Mouse (Mus musculus) c-Kit-negative CD71-positive TER-119-positive erythroid progenitor cells, embryonic 14.5 days (primary cell): Measurements from ENCODE around the gene Casp9.
"Not testable (repeated sequence)": the region's sequence is repeated elsewhere in the genome, so short reads cannot be mapped to it uniquely, and the experiment has no call there.

ENCODE experiments used
- DNase-seq: peaks from one replicate; pipeline ENCODE4 v3.0.0-alpha.2; 2013; ENCODE audit warnings: low read depth, low spot score

Casp9 gene

DNA sequence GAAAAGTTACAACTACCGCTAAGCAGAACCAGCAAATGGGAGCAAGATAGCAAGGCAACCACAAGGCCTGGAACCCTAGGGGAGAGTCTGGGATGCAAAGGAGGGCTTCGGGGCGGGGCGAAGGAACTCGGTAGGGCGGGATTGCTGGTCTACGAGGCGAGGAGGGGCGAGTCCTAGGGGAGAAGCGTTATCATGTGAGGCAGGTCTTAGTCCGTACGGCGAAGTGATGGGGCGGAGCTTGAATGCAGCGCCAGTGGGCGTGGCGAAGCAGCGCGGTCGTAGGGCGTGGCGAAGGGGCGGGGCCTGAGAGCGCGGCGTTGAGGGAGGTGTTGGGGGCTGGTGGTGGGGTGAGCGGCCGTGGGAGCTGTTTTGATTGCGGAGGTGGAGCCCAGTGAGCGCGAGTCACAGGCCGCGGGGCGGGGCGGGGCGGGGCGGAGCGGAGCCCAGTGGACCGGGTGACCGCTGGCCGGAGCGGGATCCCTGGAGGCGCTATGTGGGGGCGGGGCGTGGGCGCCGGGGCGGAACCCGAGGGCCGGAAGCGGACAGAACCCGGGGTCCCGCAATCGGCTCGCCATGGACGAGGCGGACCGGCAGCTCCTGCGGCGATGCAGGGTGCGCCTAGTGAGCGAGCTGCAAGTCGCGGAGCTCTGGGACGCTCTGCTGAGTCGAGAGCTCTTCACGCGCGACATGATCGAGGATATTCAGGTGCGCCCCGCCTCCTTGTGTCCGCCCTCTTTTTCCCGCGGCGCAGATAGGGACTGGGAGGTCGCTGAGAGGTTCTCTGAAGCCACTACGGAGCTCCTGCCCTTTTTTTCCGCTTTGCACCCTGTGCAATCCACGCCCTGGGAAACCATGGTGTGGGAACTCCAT is at the start of gene Casp9:
Gene Casp9 (plus strand): TSS at position 331 of the 870 bp plus-strand sequence.
- DNase-seq, result peak; percentile 96

DNA sequence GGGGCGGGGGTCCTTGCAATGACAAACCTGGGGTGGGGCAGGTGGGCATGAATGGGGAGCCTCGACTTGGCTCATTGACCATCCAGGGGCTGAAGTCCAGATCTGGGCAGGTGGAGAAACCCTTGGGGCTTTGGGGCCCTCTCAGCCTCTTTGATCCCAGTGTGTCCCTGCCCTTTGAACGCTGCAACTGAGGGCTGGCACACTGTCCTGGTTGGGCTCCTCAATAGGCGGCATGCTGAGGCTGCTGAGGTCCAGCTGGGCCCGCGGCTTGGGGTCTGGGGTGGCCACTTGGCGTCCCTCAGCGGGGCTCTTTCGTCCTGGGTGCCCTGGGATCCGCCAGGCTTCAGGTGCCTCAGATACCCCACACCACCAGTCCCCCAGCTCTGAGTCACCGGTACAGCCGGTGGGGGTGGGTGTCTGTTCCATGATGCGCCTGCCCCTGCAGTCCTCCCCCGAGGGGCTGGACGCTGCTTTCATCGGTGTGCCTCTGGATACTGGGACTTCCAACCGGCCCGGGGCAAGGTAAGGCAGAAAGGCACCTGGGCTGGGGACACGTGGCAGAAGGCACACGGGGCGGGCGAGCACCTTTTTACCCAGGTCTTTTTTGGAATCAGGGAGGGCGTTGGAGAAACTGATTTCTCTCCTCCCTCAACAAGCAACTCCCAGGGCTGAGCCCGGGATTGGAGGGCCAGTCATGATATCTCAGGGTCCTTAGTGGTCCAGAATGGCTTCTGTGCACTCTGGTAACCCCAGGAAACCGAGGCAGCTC is 46.6 kb upstream of the Casp9 start, which contains the start of gene Agmat:
Gene Agmat (plus strand): TSS at position 95 of the 769 bp plus-strand sequence.
- DNase-seq, result no peak

DNA sequence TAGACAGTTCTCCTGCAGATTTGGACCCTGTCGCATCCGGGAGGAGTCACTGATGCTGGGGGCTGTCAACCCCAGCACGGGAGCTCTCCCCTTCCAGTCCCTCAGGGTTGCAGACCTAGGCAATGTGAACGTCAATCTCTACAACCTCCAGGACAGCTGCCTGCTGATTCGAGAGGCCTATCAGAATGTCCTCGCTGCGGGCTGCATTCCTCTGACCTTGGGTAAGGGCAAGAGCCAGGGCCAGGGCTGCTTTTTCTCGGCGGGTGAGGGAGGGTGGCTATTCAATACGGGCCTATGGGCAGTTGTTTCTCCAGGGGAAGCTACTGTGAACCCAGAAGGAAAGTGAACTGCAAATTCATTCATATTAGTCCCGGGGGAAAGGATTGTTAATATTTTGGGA is 43.9 kb upstream of the Casp9 start:
- no peak for DNase-seq

DNA sequence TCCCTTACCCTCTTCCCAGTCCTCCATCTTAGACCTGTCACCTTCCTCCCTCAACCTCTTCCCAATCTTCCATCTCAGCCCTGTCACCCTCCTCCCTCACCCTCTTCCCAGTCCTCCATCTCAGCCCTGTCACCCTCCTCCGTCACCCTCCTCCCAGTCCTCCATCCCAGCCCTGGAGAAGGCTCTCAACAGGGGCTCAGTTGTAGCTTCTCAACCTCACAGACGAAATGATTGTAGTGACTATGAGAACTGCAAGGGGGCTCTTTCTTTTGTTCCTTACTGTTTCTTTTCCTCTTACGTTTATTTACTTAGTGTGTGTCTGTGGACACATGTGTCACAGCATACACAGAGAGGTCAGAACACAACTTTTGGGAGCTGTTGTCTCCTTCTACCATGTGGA is 42.6 kb upstream of the Casp9 start:
- DNase-seq, result no peak

DNA sequence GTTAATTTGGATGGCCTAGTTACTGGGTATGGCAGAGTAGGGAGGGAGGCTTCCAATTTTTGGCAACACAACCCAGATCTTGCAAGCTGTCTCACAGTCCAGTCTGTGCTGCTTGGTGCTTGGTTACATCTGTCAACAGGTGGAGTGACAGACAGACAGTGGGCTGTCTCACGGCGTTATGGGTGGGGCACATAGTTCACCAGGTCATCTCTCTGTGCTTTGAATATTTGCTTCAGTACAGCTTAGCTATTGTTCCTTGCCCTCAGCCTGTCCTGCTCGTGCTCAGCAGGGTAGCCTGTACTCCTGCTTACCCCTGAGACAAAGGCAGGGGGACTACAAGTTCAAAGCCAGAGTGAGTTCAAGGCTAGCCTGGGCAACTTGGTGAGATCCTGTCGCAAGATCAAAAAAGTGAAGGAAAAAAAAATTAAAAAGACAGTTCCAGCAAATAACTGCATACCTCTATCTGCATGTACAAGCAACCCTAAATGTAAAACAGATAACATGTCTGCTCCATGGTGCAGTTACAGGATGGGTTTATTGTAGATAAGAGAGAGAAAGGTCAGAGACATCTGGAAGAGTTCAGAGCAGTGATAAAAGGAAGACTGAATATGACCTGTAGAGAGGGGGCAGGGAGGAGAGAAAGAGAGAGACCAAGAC is 41.9 kb upstream of the Casp9 start:
- peak; percentile 73 for DNase-seq

DNA sequence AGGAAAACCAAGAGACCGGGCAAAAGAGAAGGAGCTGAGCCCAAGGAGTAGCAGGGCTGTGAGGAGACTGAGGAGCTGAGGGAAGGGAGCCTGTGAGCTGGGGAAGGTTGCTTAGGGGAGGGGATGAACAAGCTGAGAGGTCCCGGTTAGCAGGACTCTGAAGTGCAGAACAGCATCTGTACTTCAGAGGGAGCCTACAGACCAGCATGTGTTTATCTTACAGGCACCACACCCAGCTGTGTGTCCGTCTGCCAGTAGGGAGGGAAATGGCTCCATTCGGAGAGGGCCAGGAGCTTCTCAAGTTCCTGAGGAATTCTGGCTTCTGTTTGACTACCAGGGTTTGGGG is 41.4 kb upstream of the Casp9 start:
- peak; percentile 78 for DNase-seq

DNA sequence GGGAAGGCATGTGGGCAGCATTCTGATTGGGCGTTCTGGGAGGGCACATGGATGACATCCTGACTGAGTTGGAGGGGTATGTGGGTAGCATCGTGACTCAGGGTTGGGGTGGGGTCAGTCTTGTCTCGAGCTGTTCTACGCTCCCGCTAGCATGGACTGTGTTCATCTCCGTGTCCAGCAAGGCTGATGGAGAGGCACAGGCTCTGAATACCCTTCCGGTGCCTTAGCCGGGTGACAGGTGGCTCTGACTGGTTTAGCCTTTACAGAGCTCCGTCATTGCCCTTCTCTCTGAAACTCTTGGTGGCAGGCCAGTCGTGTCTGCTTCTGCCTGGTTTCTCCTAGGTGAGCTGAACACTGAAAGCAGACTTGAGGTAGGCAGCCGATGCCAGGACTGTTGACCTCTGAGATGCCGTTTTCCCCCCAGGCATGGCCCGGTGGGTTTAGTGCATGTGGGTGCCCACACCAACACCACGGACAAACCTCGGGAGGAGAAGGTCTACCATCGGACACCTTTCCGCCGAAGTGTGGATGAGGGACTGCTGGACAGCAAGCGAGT is 38.0 kb upstream of the Casp9 start:
- DNase-seq, result no peak

DNA sequence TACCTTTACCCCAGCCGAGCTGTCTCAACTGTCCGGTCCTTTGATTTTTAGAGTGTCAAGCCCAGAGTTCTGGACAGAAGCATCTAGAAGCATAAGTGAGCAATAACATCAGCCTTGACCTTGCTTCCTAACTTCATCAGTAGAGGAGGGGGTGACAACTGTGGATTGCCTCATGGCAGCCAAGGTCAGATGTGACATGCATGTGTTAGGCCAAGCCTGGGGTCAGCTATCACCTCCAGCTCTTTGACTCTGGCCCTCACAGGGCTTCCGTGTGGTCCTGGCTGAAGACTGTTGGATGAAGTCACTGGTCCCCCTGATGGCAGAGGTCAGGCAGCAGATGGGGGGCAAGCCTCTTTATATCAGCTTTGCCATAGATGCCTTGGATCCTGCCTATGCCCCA is 36.3 kb upstream of the Casp9 start:
- DNase-seq, result no peak

DNA sequence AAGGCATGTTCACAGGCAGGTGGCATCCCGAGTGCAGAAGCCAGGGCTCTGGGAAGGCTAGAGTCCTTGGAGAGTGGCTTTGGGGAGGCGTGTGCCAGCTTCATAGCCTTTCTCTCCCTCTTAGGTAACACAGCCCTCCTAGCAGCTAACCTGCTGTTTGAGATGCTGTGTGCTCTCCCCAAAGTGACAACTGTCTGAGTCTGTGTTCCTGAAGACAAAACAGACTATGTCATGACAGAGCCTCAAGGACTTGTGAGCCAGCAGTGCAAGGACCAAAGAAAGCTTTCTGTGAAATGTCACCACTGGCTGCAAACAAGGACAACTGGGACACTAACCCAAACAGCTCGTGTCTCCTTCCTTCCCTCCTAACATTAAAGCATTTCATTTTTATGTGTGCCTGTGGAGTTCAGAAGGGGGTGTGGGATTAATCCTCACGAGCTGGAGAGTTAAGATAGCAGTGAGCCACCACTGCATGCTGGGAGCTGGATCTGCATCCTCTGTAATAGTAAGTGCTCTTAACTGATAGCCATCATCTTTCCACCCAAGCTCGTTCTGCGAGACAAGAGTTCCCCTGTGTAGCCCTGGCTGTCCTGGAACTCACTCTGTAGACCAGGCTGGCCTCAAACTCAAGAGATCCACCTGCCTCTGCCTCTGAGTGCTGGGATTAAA is 34.4 kb upstream of the Casp9 start:
- DNase-seq, result peak; percentile 43

DNA sequence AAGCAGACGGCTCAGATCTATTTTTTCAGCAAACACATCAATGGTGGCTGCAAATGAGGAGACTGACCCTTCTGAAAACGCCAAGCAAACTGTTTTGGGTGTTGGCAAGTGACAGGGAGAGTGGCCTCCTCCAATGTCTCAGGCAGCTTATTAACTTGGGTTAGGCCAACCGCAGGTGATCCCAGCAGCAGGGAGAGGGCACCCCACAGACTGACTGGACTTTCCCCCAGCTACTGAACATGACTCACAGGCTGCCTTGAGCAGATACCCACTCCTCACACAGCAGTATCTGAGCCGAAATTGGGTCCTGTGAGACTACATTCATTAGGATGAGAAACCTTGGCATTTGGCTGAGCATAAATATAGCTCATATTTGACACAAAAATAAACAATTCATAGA is 32.5 kb upstream of the Casp9 start:
- no peak for DNase-seq

DNA sequence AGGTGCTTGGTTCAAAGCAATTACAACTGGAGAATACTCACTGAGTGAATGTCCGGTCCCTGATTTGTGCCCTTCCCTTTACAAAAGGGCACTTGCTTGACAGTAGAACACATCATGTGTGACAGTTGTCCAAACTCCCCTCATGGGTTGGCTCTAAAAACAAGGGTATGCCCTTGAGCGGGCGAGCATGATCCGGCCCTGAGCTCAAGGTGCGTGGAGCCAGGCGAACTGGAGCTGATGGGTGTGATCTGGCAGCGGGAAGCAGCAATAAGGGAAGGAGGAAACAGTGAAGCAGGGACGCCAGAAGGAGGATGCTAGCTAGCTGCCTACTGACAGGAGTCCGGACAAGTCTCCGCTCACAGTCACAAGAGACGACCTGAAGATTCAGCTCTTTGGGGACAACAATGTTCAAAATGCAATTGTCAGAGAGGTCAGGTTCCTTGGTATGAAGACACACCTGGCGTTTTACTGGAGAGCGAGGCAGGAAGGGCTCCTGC is 31.3 kb upstream of the Casp9 start:
- no peak for DNase-seq

DNA sequence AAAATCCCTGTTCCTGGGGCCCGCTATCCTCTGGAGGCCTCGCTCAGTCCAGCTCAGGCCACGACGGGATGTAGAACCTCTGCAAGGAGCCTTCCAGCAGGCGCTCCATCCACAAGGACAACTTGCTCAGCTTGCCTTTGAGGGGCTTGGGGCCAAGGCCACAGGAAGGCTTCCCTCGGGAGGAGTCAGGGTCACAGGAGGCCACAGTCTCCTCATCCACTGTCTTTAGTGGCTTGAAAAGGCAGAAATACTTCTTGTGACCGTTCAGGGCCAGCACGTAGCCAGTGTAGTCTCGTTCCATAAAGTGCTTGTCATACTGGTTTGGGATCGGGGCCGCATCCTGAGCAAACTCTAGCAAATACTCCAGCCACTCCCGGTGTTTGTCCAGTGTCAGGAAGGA is 29.9 kb upstream of the Casp9 start:
- no peak for DNase-seq

DNA sequence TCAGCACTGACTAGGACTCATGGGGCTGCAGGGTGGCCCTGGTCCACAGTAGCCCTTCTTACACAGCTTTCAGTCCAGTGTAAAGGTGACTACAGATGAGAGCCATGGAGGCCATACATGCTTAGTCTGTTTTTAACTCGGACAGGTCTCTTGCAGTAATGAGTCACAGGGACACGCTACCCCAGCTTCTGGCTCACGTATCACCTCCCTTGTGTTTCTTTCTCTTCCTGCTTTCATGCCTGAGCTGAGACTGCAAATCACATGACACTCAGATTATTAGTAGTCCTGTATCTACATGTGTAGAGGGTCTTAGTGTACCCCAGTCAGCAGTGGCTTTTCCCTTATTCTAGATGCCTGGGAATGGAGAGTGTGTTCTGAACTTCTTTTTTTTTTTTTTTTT is 28.4 kb upstream of the Casp9 start:
- no peak for DNase-seq

DNA sequence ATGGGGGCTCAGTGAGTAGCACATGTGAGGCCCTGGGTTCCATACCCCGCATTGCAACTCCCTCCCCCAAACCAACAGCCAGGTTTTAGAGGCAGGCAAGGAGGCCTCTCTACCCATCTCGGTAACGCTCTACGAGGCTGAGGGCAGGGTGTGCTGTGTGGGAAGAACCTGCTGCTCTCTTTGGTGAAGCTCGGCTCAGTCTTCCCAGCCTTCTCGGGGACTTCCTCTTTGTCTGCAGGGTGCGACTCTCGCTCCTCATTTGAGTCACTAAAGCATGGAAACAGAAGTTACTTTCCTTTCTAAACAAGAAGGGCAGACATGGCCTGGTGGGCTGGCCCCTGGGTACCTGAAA is 27.1 kb upstream of the Casp9 start:
- DNase-seq, result no peak

DNA sequence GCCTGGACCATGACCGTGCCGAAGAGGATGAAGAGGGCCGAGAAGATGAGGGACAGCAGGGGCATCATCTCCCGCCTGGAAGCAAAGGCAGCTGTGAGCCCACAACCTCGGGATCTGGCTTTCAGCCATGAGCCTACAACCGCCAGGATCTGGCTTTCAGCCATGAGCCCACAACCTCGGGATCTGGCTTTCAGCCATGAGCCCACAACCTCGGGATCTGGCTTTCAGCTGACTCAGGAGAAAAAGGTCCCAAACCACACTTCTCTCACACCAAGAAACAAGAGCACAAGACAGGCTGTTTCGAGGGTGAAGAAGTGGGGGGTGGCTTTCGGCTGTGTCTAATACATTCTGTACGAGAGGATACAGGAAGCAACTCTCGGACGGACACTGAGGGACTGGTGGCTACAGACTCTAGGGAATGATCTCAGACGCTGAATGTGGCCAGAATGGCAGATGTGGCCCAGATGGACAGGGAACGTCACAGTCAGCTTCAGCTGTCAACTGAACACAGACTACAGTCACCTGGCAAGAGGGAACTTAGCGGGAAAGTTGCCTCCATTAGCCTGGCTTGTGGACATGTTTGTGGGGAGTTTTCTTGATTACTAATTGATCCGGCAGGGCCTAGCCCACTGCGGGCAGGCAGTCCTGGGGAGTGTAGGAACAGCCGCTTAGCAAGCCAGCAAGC is 26.6 kb upstream of the Casp9 start:
- no peak for DNase-seq

DNA sequence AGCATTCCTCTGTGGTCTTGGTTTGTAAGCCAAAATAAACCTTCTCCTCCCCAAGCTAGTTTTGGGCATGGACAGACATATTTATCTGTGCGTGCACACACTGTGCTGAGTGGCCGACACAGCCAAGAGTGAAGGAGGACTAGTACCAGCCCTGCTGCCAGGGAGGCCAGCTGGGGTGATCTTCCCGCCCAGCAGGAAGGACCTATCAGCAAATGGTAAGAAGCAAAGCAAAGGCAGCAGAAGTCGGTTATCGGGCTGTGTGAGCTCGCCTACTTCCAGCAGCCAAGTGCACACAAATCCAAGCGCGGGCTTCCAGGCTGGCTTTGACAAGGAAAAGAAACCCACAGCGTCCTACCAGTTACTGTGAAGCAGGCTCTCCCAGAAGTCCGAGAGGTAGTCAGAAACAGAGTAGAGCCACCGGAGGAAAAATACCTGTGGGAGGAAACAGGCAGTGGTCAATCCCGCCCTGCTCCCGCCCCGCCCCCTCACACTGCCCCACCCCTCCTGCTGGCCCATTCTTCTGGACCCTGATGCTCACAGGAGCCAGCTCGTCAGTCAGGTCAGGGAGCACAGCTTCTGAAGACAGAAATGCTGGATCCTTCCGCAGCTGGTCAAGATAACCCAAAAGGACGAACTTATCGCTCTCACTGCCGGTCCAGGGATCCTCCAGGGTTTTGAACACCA is 25.9 kb upstream of the Casp9 start:
- DNase-seq, result peak; percentile 62

DNA sequence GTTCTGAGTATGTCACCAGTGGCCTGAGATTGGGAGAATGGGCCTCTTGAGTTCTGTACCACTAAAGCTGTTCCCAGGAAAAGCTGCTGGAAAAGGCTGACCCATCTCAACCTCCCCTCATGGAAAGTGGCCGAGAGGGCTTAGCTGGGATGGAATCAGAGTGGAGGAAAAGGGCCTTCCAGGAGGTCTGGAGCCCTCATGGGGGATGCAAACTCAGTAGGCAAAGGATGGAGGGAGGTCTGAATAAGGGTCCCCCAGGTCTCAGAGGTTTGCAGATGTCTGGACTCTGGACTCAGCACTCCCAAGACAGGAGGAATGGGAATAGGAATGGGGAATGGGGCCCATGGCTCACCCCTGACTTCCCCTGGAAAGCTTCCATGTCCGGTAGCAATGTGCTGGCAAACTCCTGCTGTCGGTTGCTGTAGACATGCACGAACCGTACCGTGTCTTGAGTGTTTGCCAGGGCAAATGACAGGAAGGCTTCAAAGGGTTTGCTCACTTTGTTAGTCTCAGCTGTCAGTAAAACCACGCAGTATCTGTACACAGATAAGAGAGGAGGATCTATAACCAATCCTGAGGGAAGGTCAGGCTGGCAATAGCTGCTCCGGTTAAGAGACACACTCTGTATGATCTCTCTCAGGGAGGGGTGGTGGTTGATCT is 23.8 kb upstream of the Casp9 start:
- no peak for DNase-seq

DNA sequence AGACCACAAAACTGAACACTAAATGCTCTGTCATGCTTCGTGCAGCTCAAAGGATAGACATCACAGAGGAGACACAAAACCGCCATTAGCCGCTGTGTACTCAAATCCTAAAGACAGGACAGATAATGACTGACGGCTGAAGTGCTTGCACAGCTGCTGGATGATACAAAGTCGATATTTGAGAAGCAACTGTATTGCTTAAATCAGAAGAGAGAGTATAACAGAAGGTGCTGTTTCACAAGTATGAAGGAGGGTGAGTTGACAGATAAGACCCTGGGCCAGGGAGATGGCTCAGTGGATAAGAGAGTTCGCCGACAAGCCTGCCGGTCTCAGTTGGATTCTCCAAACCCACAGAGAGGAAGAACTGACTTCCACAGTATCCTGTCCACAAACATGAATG is 21.6 kb upstream of the Casp9 start:
- no peak for DNase-seq

DNA sequence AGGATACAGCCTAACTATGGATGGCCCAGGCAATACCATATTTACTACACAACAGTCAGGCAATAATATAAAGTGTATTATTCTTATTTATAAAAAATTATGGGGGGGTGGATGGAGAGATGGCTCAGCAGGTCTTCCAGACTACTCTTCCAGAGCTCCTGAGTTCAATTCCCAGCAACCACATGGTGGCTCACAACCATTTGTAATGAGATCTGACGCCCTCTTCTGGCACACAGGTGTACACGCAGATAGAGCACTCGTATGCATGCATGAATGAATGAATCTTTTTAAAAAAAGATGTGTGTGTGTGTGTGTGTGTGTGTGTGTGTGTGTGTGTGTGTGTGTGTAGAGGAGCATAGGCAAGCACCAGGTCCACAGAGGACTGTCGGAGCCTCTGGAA is 20.4 kb upstream of the Casp9 start:
- DNase-seq, result not testable (repeated sequence)

DNA sequence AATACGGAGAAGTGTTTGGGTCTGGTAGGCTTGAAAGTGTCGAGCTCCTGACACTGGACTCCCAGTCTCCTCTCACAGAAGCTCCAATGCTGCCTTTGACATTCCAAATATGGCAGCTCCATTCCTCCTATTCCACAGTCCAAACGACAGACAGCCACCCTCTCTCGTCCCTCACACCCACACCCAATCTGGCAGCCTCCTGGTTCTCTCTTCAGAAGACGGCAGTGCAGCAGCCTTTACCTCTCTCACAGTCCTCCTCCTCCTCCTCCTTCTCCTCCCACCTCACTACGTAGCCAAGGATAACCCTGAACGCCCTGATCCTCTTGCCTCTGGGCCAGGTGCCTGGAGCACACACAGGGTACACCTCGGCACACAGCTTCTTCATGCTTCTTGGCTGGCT is 13.6 kb upstream of the Casp9 start:
- no peak for DNase-seq
